Mouse (Mus musculus): Measurements from ENCODE around the gene Mrpl34.

Gene Mrpl34

GRCm38 (mm10) chr8:71469411-71469810, 4.7 kb downstream of the Mrpl34 start:
- no peak for DNase-seq (ENCODE audit: low spot score)

GRCm38 (mm10) chr8:71470146-71470912, 5.6 kb downstream of the Mrpl34 start:
- no peak for DNase-seq (ENCODE audit: low spot score)

GRCm38 (mm10) chr8:71470913-71471255, 6.1 kb downstream of the Mrpl34 start:
- DNase-seq (ENCODE audit: low spot score) = no peak

GRCm38 (mm10) chr8:71471861-71472260, 7.1 kb downstream of the Mrpl34 start:
- no peak for DNase-seq (ENCODE audit: low spot score)

- no peak for DNase-seq (ENCODE audit: low spot score)
Measured at GRCm38 (mm10) chr8:71472601-71473386, 8.0 kb downstream of the Mrpl34 start.

GRCm38 (mm10) chr8:71474344-71474743, 9.6 kb downstream of the Mrpl34 start:
- DNase-seq (ENCODE audit: low spot score) = no peak

GRCm38 (mm10) chr8:71474785-71475701, 10.3 kb downstream of the Mrpl34 start:
- no peak for DNase-seq (ENCODE audit: low spot score)

- DNase-seq (ENCODE audit: low spot score) = no peak
Measured at GRCm38 (mm10) chr8:71475702-71476075, 10.9 kb downstream of the Mrpl34 start.

- peak; percentile 66 for DNase-seq (ENCODE audit: low spot score)
Measured at GRCm38 (mm10) chr8:71476099-71476940, 11.6 kb downstream of the Mrpl34 start.

GRCm38 (mm10) chr8:71477196-71477845, 12.6 kb downstream of the Mrpl34 start:
- no peak for DNase-seq (ENCODE audit: low spot score)

GRCm38 (mm10) chr8:71478943-71479342, 14.2 kb downstream of the Mrpl34 start:
- DNase-seq (ENCODE audit: low spot score) = no peak

- no peak for DNase-seq (ENCODE audit: low spot score)
Measured at GRCm38 (mm10) chr8:71483932-71484331, 19.2 kb downstream of the Mrpl34 start.

GRCm38 (mm10) chr8:71484736-71485135, 20.0 kb downstream of the Mrpl34 start:
- DNase-seq (ENCODE audit: low spot score) = no peak

- DNase-seq (ENCODE audit: low spot score) = peak; percentile 66
Measured at GRCm38 (mm10) chr8:71485142-71486135, 20.7 kb downstream of the Mrpl34 start, which contains the start of gene Ano8. Gene Ano8, minus strand, starts transcription at chr8:71485963.

- no peak for DNase-seq (ENCODE audit: low spot score)
Measured at GRCm38 (mm10) chr8:71486136-71486529, 21.4 kb downstream of the Mrpl34 start.

- DNase-seq (ENCODE audit: low spot score) = peak; percentile 58
Measured at GRCm38 (mm10) chr8:71487691-71488445, 23.1 kb downstream of the Mrpl34 start, which contains the start of gene Gtpbp3. Gene Gtpbp3, plus strand, starts transcription at chr8:71488103.

GRCm38 (mm10) chr8:71488454-71488853, 23.7 kb downstream of the Mrpl34 start:
- DNase-seq (ENCODE audit: low spot score) = peak; percentile 74

GRCm38 (mm10) chr8:71495039-71495438, 30.3 kb downstream of the Mrpl34 start:
- DNase-seq (ENCODE audit: low spot score) = peak; percentile 57

GRCm38 (mm10) chr8:71495811-71496210, 31.1 kb downstream of the Mrpl34 start:
- DNase-seq (ENCODE audit: low spot score) = no peak

Measured in ovary, postnatal 10 days (tissue).